Mouse (Mus musculus) heart, embryonic 16.5 days (tissue): ENCODE measurements at regions not wholly inside any gene's neighbourhood (a gene's known extent, or its start where the extent isn't known, plus 50 kb on each side); places are given as distances from the start of the nearest gene placed in this dataset.

Experiments
- ATAC-seq: fragments of 200-750 bp; cut with Nextera tagmentation; replicated peaks from 2 replicates; pipeline ENCODE4 v1.8.0; 2017; ENCODE audit warnings: moderate number of reproducible peaks; ENCODE audit not compliant: insufficient read depth, low FRiP score; ENCODE audit errors: extremely low read depth
- H3K27ac ChIP-seq: fragments of 300-500 bp; sonication (generic); 2 replicates; pipeline ENCODE4 v1.5.1; 2014; ENCODE audit warnings: mild to moderate bottlenecking, low read length, control low read depth, moderate library complexity
- H3K27me3 ChIP-seq: fragments of 300-500 bp; sonication (generic); 2 replicates; pipeline ENCODE4 v1.6.1; 2014; ENCODE audit warnings: low read length, mixed read lengths; ENCODE audit not compliant: control insufficient read depth, insufficient read depth
- H3K36me3 ChIP-seq: fragments of 300-500 bp; sonication (generic); 2 replicates; pipeline ENCODE4 v1.6.1; 2014; ENCODE audit not compliant: control insufficient read depth, insufficient read depth
- H3K4me1 ChIP-seq: fragments of 300-500 bp; sonication (generic); 2 replicates; pipeline ENCODE4 v1.6.1; 2014; ENCODE audit warnings: low read length, mixed read lengths; ENCODE audit not compliant: control insufficient read depth, insufficient read depth
- H3K4me2 ChIP-seq: fragments of 300-500 bp; sonication (generic); 2 replicates; pipeline ENCODE4 v1.6.1; 2014; ENCODE audit warnings: low read depth, mild to moderate bottlenecking, control low read depth, low read length
- H3K4me3 ChIP-seq: fragments of 300-500 bp; sonication (generic); 2 replicates; pipeline ENCODE4 v1.5.1; 2014; ENCODE audit warnings: mild to moderate bottlenecking, control low read depth, low read length
- H3K9ac ChIP-seq: fragments of 300-500 bp; sonication (generic); 2 replicates; pipeline ENCODE4 v1.6.1; 2014; ENCODE audit warnings: low read length, control low read depth
- H3K9me3 ChIP-seq: fragments of 300-500 bp; sonication (generic); replicated peaks from 2 replicates; pipeline ENCODE4 v1.6.1; 2016; ENCODE audit warnings: low read length; ENCODE audit not compliant: control insufficient read depth
- WGBS: fragments of 180-500 bp; shearing (Covaris S2); extraction: QIAGEN DNeasy Blood & Tissue Kit; methylation state at CpG from one replicate; pipeline ENCODE4 v1.1.7; 2014; 5-methylcytosine and 5-hydroxymethylcytosine counted together

GRCm38 (mm10) chr13:97566071-97566470 lies 194.4 kb downstream of the Gm10260 start:
- H3K4me3 ChIP-seq, result no peak overlapping the region
- no peak overlapping the region for H3K9ac ChIP-seq
- WGBS, result 43% methylated on average over 7 of the region's 7 CpGs
- H3K4me2 ChIP-seq, result no peak overlapping the region
- no peak overlapping the region for H3K27ac ChIP-seq
- H3K27me3 ChIP-seq, result no peaks in the 10 kb centered on the region
- ATAC-seq, result no peak; the same call in 1 of the 2 replicates
- peaks cover 6% of the 10 kb centered on the region for H3K4me1 ChIP-seq
- no peaks in the 10 kb centered on the region for H3K9me3 ChIP-seq
- no peaks in the 10 kb centered on the region for H3K36me3 ChIP-seq

- no peak overlapping the region for H3K9ac ChIP-seq
- no peak overlapping the region for H3K27ac ChIP-seq
- no peak overlapping the region for H3K4me3 ChIP-seq
- H3K27me3 ChIP-seq, result no peaks in the 10 kb centered on the region
- H3K36me3 ChIP-seq, result 0 out of 2 replicates have a peak, but pooled peaks cover 2% of the 10 kb centered on the region
- WGBS, result 78% methylated on average over 6 of the region's 6 CpGs
- H3K4me1 ChIP-seq, result peaks cover 6% of the 10 kb centered on the region
- no peak for ATAC-seq
- peaks cover 8% of the 10 kb centered on the region; the same call in 1 of the 2 replicates for H3K9me3 ChIP-seq
- no peak overlapping the region for H3K4me2 ChIP-seq
These were observed 198.2 kb downstream of the Gm10260 start for GRCm38 (mm10) chr13:97562241-97562640.

- Histone ChIP-seq H3K4me2 (no peak overlapping the region), H3K9ac (no peak overlapping the region), H3K9me3 (peaks cover 8% of the 10 kb centered on the region; the same call in 1 of the 2 replicates), H3K27me3 (no peaks in the 10 kb centered on the region), H3K4me3 (no peak overlapping the region), H3K36me3 (0 out of 2 replicates have a peak, but pooled peaks cover 2% of the 10 kb centered on the region), H3K27ac (no peak overlapping the region), H3K4me1 (peaks cover under 1% of the 10 kb centered on the region; the same call in 1 of the 2 replicates)
- ATAC-seq, result no peak
- WGBS, result 66% methylated on average over 1 of the region's 1 CpGs
These were observed 199.6 kb downstream of the Gm10260 start for GRCm38 (mm10) chr13:97560789-97561188.

DNA sequence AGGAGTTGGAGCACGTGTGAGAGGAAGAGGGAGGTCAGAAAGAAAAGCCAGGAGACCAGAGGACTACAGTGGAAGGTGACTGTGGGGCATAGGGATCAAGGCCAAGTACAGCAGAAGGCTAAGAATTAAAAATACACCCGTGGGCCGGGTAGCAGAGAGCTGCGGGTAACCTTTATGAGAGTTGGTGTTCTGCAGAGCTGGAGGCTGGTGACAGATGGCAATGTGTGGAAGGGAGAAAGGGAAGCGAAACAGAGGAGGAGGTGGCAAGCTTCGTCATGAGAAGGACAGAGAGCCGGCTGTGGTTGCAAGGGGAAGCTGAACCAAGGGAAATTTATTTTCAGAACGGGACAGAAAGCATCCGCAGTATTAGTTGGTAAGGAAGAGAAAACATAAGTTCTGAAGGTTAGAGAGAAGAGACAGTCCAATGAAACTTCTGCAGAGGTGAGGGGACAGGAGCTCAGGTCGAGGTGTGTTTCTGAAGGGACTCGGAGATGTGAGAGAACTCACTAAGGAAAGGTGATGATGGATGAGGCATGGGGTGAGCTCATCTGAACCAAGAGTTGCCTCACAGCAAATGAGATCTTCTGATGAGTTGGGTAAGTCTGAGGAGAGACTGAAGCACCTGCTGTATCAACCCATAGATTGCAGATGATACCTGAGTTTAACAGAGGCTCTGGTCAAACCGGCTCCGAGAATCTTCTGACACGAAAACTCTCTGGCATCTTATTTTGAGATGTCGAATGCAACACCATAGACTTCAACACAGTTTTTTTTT lies 200.6 kb downstream of the Gm10260 start:
- H3K4me1 ChIP-seq, result no peaks in the 10 kb centered on the region
- no peak overlapping the region for H3K27ac ChIP-seq
- no peak overlapping the region for H3K4me2 ChIP-seq
- H3K4me3 ChIP-seq, result no peak overlapping the region
- H3K9ac ChIP-seq, result no peak overlapping the region
- H3K36me3 ChIP-seq, result 0 out of 2 replicates have a peak, but pooled peaks cover 2% of the 10 kb centered on the region
- H3K27me3 ChIP-seq, result no peaks in the 10 kb centered on the region
- peaks cover 8% of the 10 kb centered on the region; the same call in 1 of the 2 replicates for H3K9me3 ChIP-seq
- ATAC-seq, result no peak
- WGBS, result 80% methylated on average over 15 of the region's 15 CpGs

DNA sequence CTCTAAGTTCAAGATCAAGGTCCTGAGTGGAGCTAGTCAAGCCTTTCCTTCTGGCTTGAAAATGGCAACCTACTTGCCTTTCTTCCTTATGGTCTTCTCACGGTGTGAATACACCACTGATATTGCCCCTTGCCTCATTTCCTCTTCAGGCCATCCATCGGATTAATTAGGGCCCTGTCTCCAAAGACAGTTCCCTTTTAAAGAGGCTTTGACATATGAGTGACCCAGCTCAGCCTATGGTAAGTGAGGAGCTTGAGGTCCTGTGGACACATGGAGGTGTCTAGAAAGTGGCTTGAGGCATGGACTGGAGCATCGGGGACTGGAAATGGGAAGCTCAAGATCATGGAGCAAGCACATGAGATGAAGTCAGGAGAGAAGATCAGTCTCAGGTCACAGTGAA lies 201.5 kb downstream of the Gm10260 start:
- 0 out of 2 replicates have a peak, but pooled peaks cover 2% of the 10 kb centered on the region for H3K36me3 ChIP-seq
- H3K27me3 ChIP-seq, result no peaks in the 10 kb centered on the region
- peaks cover 8% of the 10 kb centered on the region; the same call in 1 of the 2 replicates for H3K9me3 ChIP-seq
- no peak for ATAC-seq
- no peak overlapping the region for H3K4me3 ChIP-seq
- H3K4me2 ChIP-seq, result no peak overlapping the region
- H3K9ac ChIP-seq, result no peak overlapping the region
- H3K4me1 ChIP-seq, result no peaks in the 10 kb centered on the region
- WGBS, result 88% methylated on average over 3 of the region's 3 CpGs
- H3K27ac ChIP-seq, result no peak overlapping the region

DNA sequence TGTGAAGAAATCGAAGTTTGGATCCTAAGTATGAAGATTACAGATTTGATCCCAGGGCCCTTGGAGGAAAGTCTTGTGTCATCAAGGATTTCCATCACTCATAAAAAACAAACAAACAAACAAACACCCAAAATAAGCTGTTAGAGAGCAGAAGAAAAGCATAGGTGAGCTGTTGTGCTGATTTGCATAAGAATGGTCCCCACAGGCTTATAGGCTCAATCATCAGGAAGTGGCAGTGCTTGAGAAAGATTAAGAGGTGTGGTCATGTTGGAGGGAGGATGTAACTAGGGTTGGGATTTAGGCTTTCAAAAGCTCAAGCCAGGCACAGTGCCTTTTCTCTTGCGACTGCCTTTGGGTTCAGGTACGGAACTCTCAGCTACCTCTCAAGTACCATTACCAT lies 205.1 kb downstream of the Gm10260 start:
- Histone ChIP-seq H3K27ac (no peak overlapping the region), H3K36me3 (0 out of 2 replicates have a peak, but pooled peaks cover 2% of the 10 kb centered on the region), H3K9ac (no peak overlapping the region), H3K4me3 (no peak overlapping the region), H3K27me3 (no peaks in the 10 kb centered on the region), H3K4me1 (no peaks in the 10 kb centered on the region), H3K9me3 (peaks cover 11% of the 10 kb centered on the region), H3K4me2 (no peak overlapping the region)
- WGBS, result 92% methylated on average over 3 of the region's 3 CpGs
- ATAC-seq, result no peak

GRCm38 (mm10) chr13:97554601-97555000 lies 205.8 kb downstream of the Gm10260 start:
- no peak overlapping the region for H3K4me3 ChIP-seq
- H3K27me3 ChIP-seq, result no peaks in the 10 kb centered on the region
- no peak overlapping the region for H3K4me2 ChIP-seq
- H3K36me3 ChIP-seq, result 0 out of 2 replicates have a peak, but pooled peaks cover 2% of the 10 kb centered on the region
- H3K9ac ChIP-seq, result no peak overlapping the region
- H3K4me1 ChIP-seq, result no peaks in the 10 kb centered on the region
- WGBS, result 23% methylated on average over 5 of the region's 5 CpGs
- peaks cover 13% of the 10 kb centered on the region for H3K9me3 ChIP-seq
- ATAC-seq, result no peak
- no peak overlapping the region for H3K27ac ChIP-seq

DNA sequence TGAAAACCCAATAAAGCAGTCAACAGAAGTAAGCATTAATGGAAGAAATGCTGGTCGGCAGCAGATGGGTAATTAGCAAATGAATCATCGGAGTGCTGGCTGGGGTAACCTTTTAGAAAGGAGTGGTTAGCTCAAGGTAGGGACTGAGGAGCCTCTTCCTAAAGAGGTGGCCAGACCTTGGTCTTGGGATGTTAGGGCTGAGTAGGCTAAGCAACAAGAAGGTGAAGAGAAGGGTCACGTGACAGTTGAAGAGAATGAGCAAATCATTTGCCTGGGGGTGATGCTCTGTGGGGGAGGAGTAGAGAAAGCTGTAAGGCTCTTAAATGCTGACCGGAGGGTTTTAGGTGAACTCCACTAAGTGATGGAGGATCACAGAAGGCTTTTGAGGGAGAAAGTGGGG lies 208.2 kb downstream of the Gm10260 start:
- Histone ChIP-seq H3K27ac (no peak overlapping the region), H3K4me1 (peaks cover 18% of the 10 kb centered on the region), H3K4me2 (no peak overlapping the region), H3K27me3 (no peaks in the 10 kb centered on the region), H3K4me3 (no peak overlapping the region), H3K36me3 (no peaks in the 10 kb centered on the region), H3K9me3 (peaks cover 4% of the 10 kb centered on the region), H3K9ac (no peak overlapping the region)
- 77% methylated on average over 4 of the region's 4 CpGs for WGBS
- no peak for ATAC-seq

GRCm38 (mm10) chr13:97550880-97551279 lies 209.6 kb downstream of the Gm10260 start:
- Histone ChIP-seq H3K4me2 (no peak overlapping the region), H3K4me1 (peaks cover 22% of the 10 kb centered on the region), H3K9me3 (peaks cover 4% of the 10 kb centered on the region; the same call in 1 of the 2 replicates), H3K27ac (no peak overlapping the region), H3K9ac (no peak overlapping the region), H3K27me3 (no peaks in the 10 kb centered on the region), H3K4me3 (no peak overlapping the region), H3K36me3 (no peaks in the 10 kb centered on the region)
- 77% methylated on average over 3 of the region's 3 CpGs for WGBS
- ATAC-seq, result no peak
